Mouse (Mus musculus) hematopoietic stem cell, adult 5-6 weeks (primary cell): ENCODE measurements around the gene Vmn1r56. TPM values are rescaled to one million over a fixed set of nuclear protein-coding genes. Genes with fewer than 3 reads are reported as not detected.
"Not testable (repeated sequence)": the region's sequence is repeated elsewhere in the genome, so short reads cannot be mapped to it uniquely, and the experiment has no call there.

Experiments
- ATAC-seq, 2 experiments: fragments of 125-278 bp in 1 of 2; replicated peaks in 1 of 2; 2 replicates each; pipeline ENCODE4 v1.8.0; 2016 to 2017; ENCODE audit warnings: inconsistent platforms in 2 of 2, mild to moderate bottlenecking in 2 of 2, moderate number of reproducible peaks in 2 of 2, low read depth in 1 of 2, moderate TSS enrichment in 1 of 2; ENCODE audit not compliant: low FRiP score in 2 of 2, poor library complexity in 2 of 2, severe bottlenecking in 2 of 2, insufficient read depth in 1 of 2, low TSS enrichment in 1 of 2
- total RNA-seq: library from RNA; stranded (forward); fragments of 172-1452, 232-1000 nt; gene quantifications from 2 replicates; pipeline ENCODE4 v1.2.3, GENCODE M21; 2017

Gene Vmn1r56
- total RNA-seq: not detected in 2 replicates

- not testable (repeated sequence) for ATAC-seq
Observed at GRCm38 (mm10) chr7:5196647-5197046, at the start of gene Vmn1r56. Gene Vmn1r56, minus strand, starts transcription at chr7:5196747.

- ATAC-seq: not testable (repeated sequence)
Observed at GRCm38 (mm10) chr7:5218193-5218592, 21.6 kb upstream of the Vmn1r56 start, which contains the start of gene Vmn1r57. Gene Vmn1r57, plus strand, starts transcription at chr7:5218493.

GRCm38 (mm10) chr7:5149570-5149969 is 47.0 kb downstream of the Vmn1r56 start, which contains the start of gene Vmn1r55:
Gene Vmn1r55, minus strand, starts transcription at chr7:5149670.
- not testable (repeated sequence) for ATAC-seq

Other genes starting within 250 kb of the Vmn1r56 start
- gene Sbk2, start 232.3 kb downstream of the Vmn1r56 start, total RNA-seq: not detected in 2 replicates
- gene Sbk3, start 225.6 kb downstream of the Vmn1r56 start, total RNA-seq: not detected in 2 replicates
- gene Zfp579, start 200.6 kb downstream of the Vmn1r56 start, total RNA-seq: 5.7 and 6.6 TPM in 2 replicates
- gene Zfp524, start 182.3 kb downstream of the Vmn1r56 start, total RNA-seq: 3.0 and 12.6 TPM in 2 replicates
- 25.6 and 32.0 TPM in 2 replicates for gene Fiz1, start 182.1 kb downstream of the Vmn1r56 start, total RNA-seq
- gene Gm44973, start 181.3 kb downstream of the Vmn1r56 start, total RNA-seq: 0.31 TPM in 1 of 2 replicates, not detected in the other
- gene Zfp865, start 176.4 kb downstream of the Vmn1r56 start, total RNA-seq: 13.9 and 14.0 TPM in 2 replicates
- gene Ccdc106, start 176.2 kb downstream of the Vmn1r56 start, total RNA-seq: not detected in 2 replicates
- gene 4632433K11Rik, start 162.6 kb downstream of the Vmn1r56 start, total RNA-seq: 1.3 TPM in 1 of 2 replicates, not detected in the other
- gene Zfp784, start 158.3 kb downstream of the Vmn1r56 start, total RNA-seq: 3.9 and 5.9 TPM in 2 replicates
- 2.1 and 2.4 TPM in 2 replicates for gene Zfp580, start 145.2 kb downstream of the Vmn1r56 start, total RNA-seq
- 229 and 261 TPM in 2 replicates for gene U2af2, start 134.6 kb downstream of the Vmn1r56 start, total RNA-seq
- gene Epn1, start 116.5 kb downstream of the Vmn1r56 start, total RNA-seq: 25.7 and 38.2 TPM in 2 replicates
- not detected in 2 replicates for gene Rfpl4, start 79.8 kb downstream of the Vmn1r56 start, total RNA-seq
- gene Rasl2-9, start 70.8 kb downstream of the Vmn1r56 start, total RNA-seq: not detected in 2 replicates
- not detected in 2 replicates for gene Vmn1r55, start 47.1 kb downstream of the Vmn1r56 start, total RNA-seq
- gene Vmn1r57, start 21.7 kb upstream of the Vmn1r56 start, total RNA-seq: not detected in 2 replicates
- not detected in 2 replicates for gene Gm5065, start 153.8 kb upstream of the Vmn1r56 start, total RNA-seq
- gene Nlrp2, start 154.3 kb upstream of the Vmn1r56 start, total RNA-seq: not detected in 2 replicates
- gene Vmn1r58, start 216.6 kb upstream of the Vmn1r56 start, total RNA-seq: not detected in 2 replicates